Mouse (Mus musculus) cerebral cortex, adult 2 months (tissue): ENCODE measurements around the gene Dlg2.

ENCODE experiments used
- WGBS: fragments of 180-500 bp; shearing (Covaris S2); methylation state at CpG from one replicate; pipeline ENCODE4 v1.1.7; 2018; 5-methylcytosine and 5-hydroxymethylcytosine counted together

Gene Dlg2

DNA sequence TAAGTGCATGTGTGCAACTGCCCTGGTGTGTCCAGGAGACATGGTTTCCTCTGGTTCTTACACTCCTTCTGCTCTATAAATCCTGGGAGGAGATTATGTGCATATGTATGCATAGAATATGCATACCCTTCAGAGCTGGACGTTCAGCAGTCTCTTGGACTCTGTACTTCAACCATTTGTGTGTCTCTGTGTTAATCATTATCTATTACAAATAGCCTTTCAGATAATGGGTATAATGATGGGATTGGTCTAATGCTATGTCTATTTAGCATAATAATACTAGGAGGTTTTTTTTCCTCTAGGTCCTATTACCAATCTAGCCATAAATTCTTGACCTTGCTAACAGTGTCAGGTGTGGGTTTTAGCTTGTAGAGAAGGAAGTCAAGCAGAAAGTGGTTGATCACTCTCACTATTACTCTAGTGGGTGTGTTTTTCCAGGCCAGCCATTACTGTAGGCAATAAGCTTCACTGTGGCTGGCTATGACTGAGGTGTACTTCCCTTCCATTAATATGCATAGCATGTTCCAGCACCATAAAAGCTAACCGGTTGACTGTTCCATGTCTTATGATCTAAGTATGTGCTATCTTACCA lies 1549.1 kb downstream of the Dlg2 start:
- 50% methylated on average over 2 of the region's 2 CpGs for WGBS

- 38% methylated on average over 7 of the region's 7 CpGs for WGBS
These were observed 1550.6 kb downstream of the Dlg2 start for GRCm38 (mm10) chr7:92027049-92027448.

- 54% methylated on average over 2 of the region's 2 CpGs for WGBS
These were observed 1557.8 kb downstream of the Dlg2 start for GRCm38 (mm10) chr7:92034256-92034655.

- WGBS: 36% methylated on average over 2 of the region's 2 CpGs
These were observed 1564.4 kb downstream of the Dlg2 start for GRCm38 (mm10) chr7:92040785-92041411.

- 93% methylated on average over 1 of the region's 1 CpGs for WGBS
These were observed 1568.5 kb downstream of the Dlg2 start for GRCm38 (mm10) chr7:92044966-92045365.

DNA sequence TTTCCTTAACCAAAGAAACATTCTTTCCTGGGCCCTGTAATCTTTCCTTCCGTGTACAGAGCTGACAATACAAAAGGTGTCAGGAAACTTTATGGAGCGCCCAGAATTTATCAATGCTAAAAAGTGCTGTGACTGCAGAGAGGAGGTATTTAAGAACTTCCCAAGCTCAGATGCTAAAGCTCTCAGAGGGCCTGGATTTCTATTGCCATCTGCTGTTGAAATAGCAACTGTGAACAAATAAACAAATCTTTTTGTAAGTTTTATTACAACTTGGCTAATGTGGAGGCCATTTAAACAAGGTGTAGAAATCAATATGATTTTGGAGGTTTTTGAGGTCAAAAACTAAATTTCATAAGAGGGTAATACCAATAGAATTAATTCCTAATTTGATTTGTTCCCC lies 1570.8 kb downstream of the Dlg2 start:
- 35% methylated on average over 2 of the region's 2 CpGs for WGBS

- WGBS: 62% methylated on average over 1 of the region's 1 CpGs
These were observed 1572.4 kb downstream of the Dlg2 start for GRCm38 (mm10) chr7:92048876-92049275.

GRCm38 (mm10) chr7:92066851-92067250 lies 1590.4 kb downstream of the Dlg2 start:
- WGBS: 57% methylated on average over 4 of the region's 4 CpGs

DNA sequence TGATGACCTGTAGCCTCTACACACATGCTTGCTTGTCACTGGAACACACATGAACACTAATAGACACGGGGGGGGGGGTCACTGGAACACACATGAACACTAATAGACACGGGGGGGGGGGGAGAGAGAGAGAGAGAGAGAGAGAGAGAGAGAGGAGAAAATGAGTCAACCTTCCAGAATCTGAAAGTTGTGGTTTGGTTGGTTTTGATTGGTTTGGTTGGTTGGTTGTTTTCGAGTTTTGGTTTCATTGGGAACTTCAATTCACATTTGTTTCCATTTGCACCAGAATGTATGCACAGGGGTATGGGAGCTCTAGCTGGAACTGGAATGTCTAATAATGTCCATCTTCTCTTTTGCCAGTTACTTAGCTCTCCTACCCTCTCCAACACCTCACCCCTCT lies 1611.0 kb downstream of the Dlg2 start:
- WGBS: 58% methylated on average over 2 of the region's 3 CpGs

DNA sequence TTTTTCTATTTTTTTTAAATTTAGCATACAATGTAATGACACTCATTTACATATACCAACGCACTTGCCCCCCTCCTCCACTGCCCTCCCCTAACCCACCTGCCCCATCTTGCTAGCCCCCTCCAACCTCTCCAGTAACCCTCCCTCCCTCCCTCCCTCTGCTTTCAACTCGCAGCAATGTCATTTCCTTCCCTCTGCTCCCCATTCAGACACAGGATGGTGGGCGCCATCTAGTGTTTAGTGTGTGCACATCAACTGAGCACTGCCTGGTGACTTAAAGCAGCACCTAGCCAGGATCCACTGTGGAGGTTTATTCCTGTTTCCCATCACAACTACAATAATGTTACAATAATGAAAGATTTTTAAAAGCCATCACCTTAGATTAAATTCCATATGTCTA lies 1617.4 kb downstream of the Dlg2 start:
- 1% methylated on average over 3 of the region's 3 CpGs for WGBS

DNA sequence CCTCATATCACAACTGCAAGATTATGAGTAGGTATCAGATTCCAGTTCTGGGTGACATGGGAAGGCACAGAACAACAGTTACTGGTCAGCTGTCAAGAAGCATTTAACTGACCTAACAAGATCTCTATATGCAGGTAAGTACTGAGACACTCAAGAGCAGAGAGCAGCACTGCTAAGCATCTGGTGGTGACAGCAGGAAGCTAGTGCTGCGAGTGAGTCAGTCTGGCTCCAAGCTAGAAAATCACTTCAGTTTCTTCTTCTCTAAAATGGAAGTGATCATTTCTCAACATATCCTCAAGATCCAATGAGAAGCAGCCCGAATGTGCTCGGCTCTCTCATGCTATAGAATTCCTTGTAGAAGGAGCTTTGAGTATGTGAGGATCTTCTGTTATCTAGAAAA lies 1618.7 kb downstream of the Dlg2 start:
- WGBS: 42% methylated on average over 3 of the region's 3 CpGs

DNA sequence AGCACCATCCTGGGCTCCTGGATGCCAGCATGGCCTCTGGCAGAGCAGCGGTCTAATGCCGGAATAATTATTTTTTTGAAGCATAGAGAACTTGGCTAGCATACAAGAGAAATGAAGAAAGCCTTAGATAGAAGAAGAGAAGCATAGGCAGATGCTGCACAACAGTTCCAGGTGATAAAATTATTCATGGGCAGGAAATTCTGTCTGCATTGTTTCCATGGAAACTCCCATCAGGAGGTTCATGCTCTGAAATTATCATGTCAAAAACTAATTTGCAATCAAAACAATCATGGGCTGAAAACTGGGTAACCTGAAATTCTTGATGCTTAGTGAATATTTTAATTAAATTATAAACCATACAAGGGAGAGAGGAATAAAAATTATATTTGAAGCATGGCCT lies 1624.4 kb downstream of the Dlg2 start:
- WGBS: 71% methylated on average over 2 of the region's 2 CpGs

DNA sequence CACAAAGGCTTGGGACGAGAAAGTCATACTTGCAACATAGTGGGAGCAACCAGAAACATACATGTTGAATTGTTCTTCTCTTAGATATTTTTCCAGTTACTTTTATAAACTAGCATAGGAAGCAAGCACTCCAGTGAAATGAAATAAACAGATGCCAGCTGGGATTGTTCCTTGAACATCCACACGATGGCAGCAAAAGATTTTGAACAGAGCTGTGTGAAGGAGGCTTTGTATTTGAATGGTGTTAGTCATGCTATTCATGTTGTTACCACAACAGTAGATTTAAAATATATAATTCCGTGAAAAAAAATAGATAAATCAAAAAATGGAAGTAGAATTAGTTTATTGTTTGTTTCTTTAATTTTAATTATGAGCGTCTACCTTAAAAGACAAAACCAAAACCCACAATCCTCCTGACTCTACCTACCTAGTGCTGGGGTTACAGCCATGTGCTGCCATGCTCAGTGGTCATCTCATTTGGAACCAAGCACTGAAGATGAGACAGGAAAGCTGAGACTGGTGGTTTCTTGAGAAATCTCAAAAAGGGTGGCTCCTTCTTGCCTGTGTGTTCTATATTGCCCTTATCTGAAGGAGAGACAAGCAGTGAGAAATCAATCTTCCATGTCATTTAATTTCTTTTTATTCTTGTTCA lies 1626.5 kb downstream of the Dlg2 start:
- WGBS: 16% methylated on average over 4 of the region's 4 CpGs

DNA sequence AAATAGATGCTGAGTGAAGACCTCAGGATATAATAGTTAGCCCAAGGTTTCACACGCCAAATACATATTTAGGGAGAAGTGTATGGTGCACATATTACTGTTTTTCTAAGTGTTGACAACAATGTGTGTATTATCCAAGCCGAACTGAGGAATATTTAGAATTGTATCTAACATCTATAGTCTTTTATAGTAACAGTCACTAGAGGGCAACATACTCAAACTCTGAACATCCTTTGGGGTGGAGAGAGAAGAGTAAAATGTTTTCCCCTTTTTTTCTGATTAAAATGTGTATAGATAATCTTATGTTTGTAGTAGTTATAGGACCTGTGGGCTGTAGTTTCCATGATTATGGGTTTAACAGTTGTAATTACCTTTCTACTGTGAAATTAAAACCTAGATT lies 1629.0 kb downstream of the Dlg2 start:
- WGBS: 20% methylated on average over 2 of the region's 2 CpGs

GRCm38 (mm10) chr7:92105956-92106355 lies 1629.5 kb downstream of the Dlg2 start:
- 60% methylated on average over 2 of the region's 2 CpGs for WGBS

DNA sequence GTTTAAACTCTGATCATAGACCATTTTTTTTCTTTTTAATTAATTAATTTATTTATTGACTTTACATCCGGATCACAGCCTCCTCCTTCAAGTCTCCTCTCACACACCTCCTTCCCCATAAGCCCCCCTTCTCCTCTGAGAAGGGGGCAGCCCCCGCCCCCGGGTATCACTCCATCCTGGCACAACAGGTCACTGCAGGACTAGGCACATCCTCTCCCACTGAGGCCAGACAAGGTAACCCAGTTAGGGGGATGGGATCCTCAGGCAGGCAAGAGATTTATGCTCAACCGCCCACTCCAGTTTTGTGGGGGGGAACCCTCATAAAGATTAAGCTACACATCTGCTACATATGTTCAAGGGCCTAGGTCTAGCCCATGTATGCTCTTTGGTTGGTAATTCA lies 1636.6 kb downstream of the Dlg2 start:
- WGBS: 82% methylated on average over 4 of the region's 4 CpGs

GRCm38 (mm10) chr7:92115237-92115871 lies 1638.9 kb downstream of the Dlg2 start:
- WGBS: 52% methylated on average over 5 of the region's 5 CpGs

GRCm38 (mm10) chr7:92123276-92123675 lies 1646.8 kb downstream of the Dlg2 start:
- 29% methylated on average over 2 of the region's 2 CpGs for WGBS

GRCm38 (mm10) chr7:92125886-92126285 lies 1649.4 kb downstream of the Dlg2 start:
- WGBS: 24% methylated on average over 3 of the region's 3 CpGs

- 57% methylated on average over 3 of the region's 3 CpGs for WGBS
These were observed 1657.8 kb downstream of the Dlg2 start for GRCm38 (mm10) chr7:92134301-92134700.

DNA sequence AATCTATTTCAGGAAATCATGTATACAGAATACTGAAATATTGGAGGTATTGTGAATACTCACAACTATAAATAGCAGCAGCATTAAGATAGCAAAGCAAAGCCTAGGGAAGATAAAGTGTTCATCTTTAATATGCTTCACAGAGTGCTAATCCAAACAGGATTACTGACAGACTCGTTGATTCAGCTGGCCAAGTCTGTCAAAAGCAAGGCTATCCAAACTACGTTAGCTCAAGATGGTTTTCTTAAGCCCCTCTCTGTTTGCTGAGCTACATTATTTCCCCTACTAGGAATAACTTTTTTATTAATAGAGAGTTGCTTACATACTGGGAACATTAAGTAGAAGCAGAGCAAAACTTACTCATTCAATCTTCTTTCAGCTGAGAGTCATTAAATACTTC lies 1659.2 kb downstream of the Dlg2 start:
- WGBS: 44% methylated on average over 2 of the region's 2 CpGs

GRCm38 (mm10) chr7:92140051-92140817 lies 1663.8 kb downstream of the Dlg2 start:
- WGBS: 49% methylated on average over 9 of the region's 9 CpGs
